28 mouse cellular contexts compared by ENCODE assay signal in genomic region chr10:78012661-78013495, GRCm38 (mm10). TPM values are rescaled to one million over a fixed set of nuclear protein-coding genes. Genes with fewer than 3 reads are reported as not detected.
DNase-seq lines count a peak whose midpoint lies in the region; TF ChIP-seq lines count a peak whose summit lies in the region.
"Had no signal": no experiment of that assay in that cellular context is flagged by ENCODE, and none has a peak within 500 bp of the region (broad histone marks: within the 10 kb centered on the region; RNA-seq: fewer than 3 reads in every experiment).

No protein-coding gene starts in this region.

- no peak for TF ChIP-seq POLR2A in lung, adult 2 months (IDR thresholded peaks at IDR 0.05; ENCODE audit: borderline replicate concordance, extremely low read depth, low read depth, low read length)

- 82% methylated on average over 18 of the region's 18 CpGs for WGBS in lung, adult 2 months

- DNase-seq in cerebellum, adult 9-11 months, result peak; percentile 17
- no peak for DNase-seq in cerebellum, adult 11-12 months
- peak; percentile 25 for DNase-seq in ovary, adult 18-20 months (ENCODE audit: low spot score)
- no peak for DNase-seq in ovary, postnatal 10 days (ENCODE audit: low spot score)
- DNase-seq in ZHBTc4 (ENCODE audit: low read depth, low spot score), result peak; percentile 86
- no peak for DNase-seq in lung, adult 2 months
- DNase-seq in spleen, postnatal 36 days (ENCODE audit: low spot score in 2 of 2), result no peak
- DNase-seq: cerebellum, adult 18-20 months; cerebellum, postnatal 14 days; gastrocnemius, postnatal 10 days; heart, postnatal 10 days; kidney, adult 18-20 months; kidney, postnatal 4 days; right cerebral cortex, postnatal 25 days; thymus, adult 2 months; thymus, postnatal 36 days had no signal

- H3K4me3 ChIP-seq in lung, adult 2 months (replicated peaks; ENCODE audit: extremely low read depth, low read depth, low read length), result no peak overlapping the region
- H3K4me3 ChIP-seq: erythroblast, embryonic 14.5 days; forebrain, embryonic 13.5 days; heart, embryonic 13.5 days; hindbrain, embryonic 15.5 days; limb, embryonic 13.5 days; lung, embryonic 15.5 days; midbrain, embryonic 13.5 days; neural tube, embryonic 13.5 days had no signal

- TF ChIP-seq CTCF in lung, adult 2 months (IDR thresholded peaks at IDR 0.05; ENCODE audit: insufficient read depth, low read length), result no peak

- H3K4me1 ChIP-seq in lung, adult 2 months (ENCODE audit: control insufficient read depth, insufficient read depth, low read length), result peaks cover 3% of the 10 kb centered on the region; the same call in 1 of the 2 replicates

RNA-seq across cellular contexts. Expression of gene Pfkl, which starts 3.0 kb away (rescaled TPM):
- 55.8 and 70.0 TPM in 2 replicates for polyA plus RNA-seq in lung, adult 2 months (2012; rRNA removed)

RNA-seq across cellular contexts. Expression of gene Dnmt3l, which starts 28.9 kb away (rescaled TPM):
- 0.52 and 0.64 TPM in 2 replicates for polyA plus RNA-seq in lung, adult 2 months (2012; rRNA removed)
- polyA plus RNA-seq: C2C12; embryonic facial prominence, embryonic 14.5 days; erythroblast, embryonic 14.5 days; forebrain, embryonic 13.5 days; hindbrain, embryonic 15.5 days; inflammation-experienced regulatory T-cells, adult 6 months; midbrain, embryonic 13.5 days; neural tube, embryonic 13.5 days had no signal

RNA-seq across cellular contexts. Expression of gene Aire, which starts 30.5 kb away (rescaled TPM):
- polyA plus RNA-seq in lung, adult 2 months (2012; rRNA removed), result 0.09 and 0.16 TPM in 2 replicates
- polyA plus RNA-seq: C2C12; embryonic facial prominence, embryonic 14.5 days; erythroblast, embryonic 14.5 days; forebrain, embryonic 13.5 days; heart, embryonic 13.5 days; liver, embryonic 14.5 days had no signal

RNA-seq across cellular contexts. Expression of gene 1810043G02Rik, which starts 34.6 kb away (rescaled TPM):
- polyA plus RNA-seq in lung, adult 2 months (2012; rRNA removed), result 46.6 and 46.9 TPM in 2 replicates

RNA-seq across cellular contexts. Expression of gene Trpm2, which starts 42.5 kb away (rescaled TPM):
- 2.2 and 3.9 TPM in 2 replicates for polyA plus RNA-seq in lung, adult 2 months (2012; rRNA removed)

Comparison
In these comparisons a context has a peak if more than half of its experiments do, and no peak if none do; other contexts are left out.
1. DNase-seq: peak in cerebellum, adult 9-11 months (single experiment), ovary, adult 18-20 months (single experiment) and ZHBTc4 (single experiment); none in cerebellum, adult 11-12 months (single experiment), ovary, postnatal 10 days (single experiment), lung, adult 2 months (single experiment) and spleen, postnatal 36 days (0 of 2).